Mouse (Mus musculus) retina, adult 2 months (tissue): ENCODE data around the gene Fam71f2.

Source experiments
- DNase-seq: peaks from one replicate; pipeline ENCODE4 v3.0.0-alpha.2; 2012; ENCODE audit warnings: low read depth, low spot score

Gene Fam71f2

GRCm38 (mm10) chr6:29279293-29279692, at the start of gene Fam71f2:
Fam71f2 (plus strand) TSS chr6:29279593.
- no peak for DNase-seq

- no peak for DNase-seq
Measured at GRCm38 (mm10) chr6:29230386-29230785, 49.0 kb upstream of the Fam71f2 start.

GRCm38 (mm10) chr6:29231799-29232198, 47.6 kb upstream of the Fam71f2 start:
- no peak for DNase-seq

- DNase-seq = no peak
Measured at GRCm38 (mm10) chr6:29232321-29232720, 47.1 kb upstream of the Fam71f2 start.

GRCm38 (mm10) chr6:29233710-29234109, 45.7 kb upstream of the Fam71f2 start:
- DNase-seq = no peak

GRCm38 (mm10) chr6:29234272-29234671, 45.1 kb upstream of the Fam71f2 start:
- no peak for DNase-seq

GRCm38 (mm10) chr6:29240806-29241205, 38.6 kb upstream of the Fam71f2 start:
- peak; percentile 52 for DNase-seq

- no peak for DNase-seq
Measured at GRCm38 (mm10) chr6:29241697-29242096, 37.7 kb upstream of the Fam71f2 start.

GRCm38 (mm10) chr6:29242265-29242664, 37.1 kb upstream of the Fam71f2 start:
- DNase-seq = no peak

GRCm38 (mm10) chr6:29245272-29246120, 33.9 kb upstream of the Fam71f2 start:
- no peak for DNase-seq

GRCm38 (mm10) chr6:29246183-29246582, 33.2 kb upstream of the Fam71f2 start:
- DNase-seq = no peak

GRCm38 (mm10) chr6:29246585-29246984, 32.8 kb upstream of the Fam71f2 start:
- no peak for DNase-seq

GRCm38 (mm10) chr6:29247072-29247471, 32.3 kb upstream of the Fam71f2 start:
- DNase-seq = no peak

- DNase-seq = no peak
Measured at GRCm38 (mm10) chr6:29259418-29259817, 20.0 kb upstream of the Fam71f2 start.

GRCm38 (mm10) chr6:29261831-29262230, 17.6 kb upstream of the Fam71f2 start:
- no peak for DNase-seq

GRCm38 (mm10) chr6:29263650-29264455, 15.5 kb upstream of the Fam71f2 start:
- DNase-seq = no peak

- no peak for DNase-seq
Measured at GRCm38 (mm10) chr6:29264456-29264781, 15.0 kb upstream of the Fam71f2 start.

GRCm38 (mm10) chr6:29266936-29267335, 12.5 kb upstream of the Fam71f2 start:
- DNase-seq = no peak

- DNase-seq = no peak
Measured at GRCm38 (mm10) chr6:29269006-29269668, 10.3 kb upstream of the Fam71f2 start.

- no peak for DNase-seq
Measured at GRCm38 (mm10) chr6:29270961-29271360, 8.4 kb upstream of the Fam71f2 start.

- DNase-seq = peak; percentile 86
Measured at GRCm38 (mm10) chr6:29272312-29273072, 6.9 kb upstream of the Fam71f2 start, which contains the start of gene Hilpda. Hilpda (plus strand) TSS chr6:29272488.
